Mouse (Mus musculus) right cerebral cortex, postnatal 4 days (tissue): ENCODE results near the gene Khdc3.
"Not testable (repeated sequence)": the region's sequence is repeated elsewhere in the genome, so short reads cannot be mapped to it uniquely, and the experiment has no call there.

Experiments used
- DNase-seq: peaks from one replicate; pipeline ENCODE4 v3.0.0-alpha.2; 2022

Khdc3 gene

GRCm38 (mm10) chr9:73101536-73101935 is at the start of gene Khdc3:
Gene Khdc3, plus strand, starts transcription at chr9:73101836.
- no peak for DNase-seq

DNA sequence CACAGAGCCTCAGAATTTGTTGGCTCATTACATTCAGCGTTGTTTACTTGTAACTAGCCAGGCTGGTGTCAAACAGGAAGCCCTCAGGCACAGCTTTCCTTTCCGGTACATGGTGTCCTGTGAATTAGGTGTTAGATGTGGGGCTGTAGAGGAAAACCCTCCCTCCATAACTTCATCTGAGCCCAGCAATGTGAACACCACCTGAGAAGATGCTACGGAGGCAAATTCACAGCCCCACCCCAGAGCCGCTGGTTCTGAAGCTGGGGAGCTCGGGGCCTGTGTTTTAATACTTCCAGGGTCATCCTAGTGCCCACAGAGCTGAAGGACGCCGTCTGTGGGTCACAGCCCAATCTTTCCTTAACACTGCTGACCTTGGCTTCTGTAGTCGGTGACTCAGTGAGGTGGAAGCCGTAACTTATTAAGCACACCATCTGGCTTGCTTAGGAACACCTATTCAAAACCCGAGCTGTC is 46.2 kb upstream of the Khdc3 start:
- DNase-seq: no peak

DNA sequence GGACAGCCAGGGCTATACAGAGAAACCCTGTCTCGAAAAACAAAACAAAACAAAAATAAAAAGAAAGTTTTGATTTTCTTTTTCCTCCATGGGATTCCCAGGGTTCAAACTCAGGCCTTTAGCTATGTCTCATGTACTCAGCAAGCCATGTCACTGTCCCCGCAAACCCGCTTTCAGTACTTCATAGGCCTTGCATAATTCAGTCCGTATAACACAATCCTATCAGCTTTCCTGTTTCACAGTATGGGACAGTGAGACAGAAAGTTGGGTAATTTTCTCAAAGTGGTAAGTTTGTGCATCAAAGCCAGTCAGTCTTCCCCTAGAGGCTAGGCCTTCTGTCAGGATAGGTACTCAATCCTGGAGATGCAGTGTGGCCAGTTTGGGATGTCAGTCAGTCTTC is 42.4 kb upstream of the Khdc3 start:
- no peak for DNase-seq

DNA sequence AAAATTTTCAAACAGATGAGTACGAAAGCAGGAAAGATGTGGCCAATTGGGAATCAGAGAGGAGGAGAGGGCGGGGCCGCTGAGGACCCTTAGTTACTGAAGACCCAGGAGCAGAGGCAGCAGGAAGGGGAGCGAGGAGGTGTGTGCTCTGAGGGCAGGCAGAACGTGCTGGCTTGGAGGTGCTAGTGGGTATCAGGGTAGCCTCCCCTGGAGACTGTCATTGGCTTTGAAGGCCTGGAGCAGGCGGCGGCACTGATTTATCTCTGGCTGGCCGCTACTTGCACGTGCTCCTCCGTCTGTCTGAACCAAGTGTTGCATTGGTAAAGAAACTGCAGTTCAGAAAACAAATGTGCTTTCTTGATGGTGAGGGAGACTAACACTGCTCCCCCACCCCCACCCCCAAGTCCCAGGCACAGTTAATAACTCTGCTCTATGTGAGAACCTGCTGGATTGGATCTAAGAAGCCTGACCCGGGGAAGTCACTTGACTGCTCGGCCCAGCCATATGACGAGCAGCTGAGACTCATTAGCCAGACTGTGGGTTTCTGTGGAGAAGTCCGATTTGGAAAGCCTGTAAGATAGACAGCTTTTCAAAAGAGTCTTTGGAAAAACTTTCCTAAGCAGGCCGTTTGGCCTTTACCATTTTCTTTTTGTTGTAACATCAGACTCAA is 37.9 kb upstream of the Khdc3 start:
- DNase-seq: no peak

GRCm38 (mm10) chr9:73067086-73067485 is 34.5 kb upstream of the Khdc3 start:
- no peak for DNase-seq

DNA sequence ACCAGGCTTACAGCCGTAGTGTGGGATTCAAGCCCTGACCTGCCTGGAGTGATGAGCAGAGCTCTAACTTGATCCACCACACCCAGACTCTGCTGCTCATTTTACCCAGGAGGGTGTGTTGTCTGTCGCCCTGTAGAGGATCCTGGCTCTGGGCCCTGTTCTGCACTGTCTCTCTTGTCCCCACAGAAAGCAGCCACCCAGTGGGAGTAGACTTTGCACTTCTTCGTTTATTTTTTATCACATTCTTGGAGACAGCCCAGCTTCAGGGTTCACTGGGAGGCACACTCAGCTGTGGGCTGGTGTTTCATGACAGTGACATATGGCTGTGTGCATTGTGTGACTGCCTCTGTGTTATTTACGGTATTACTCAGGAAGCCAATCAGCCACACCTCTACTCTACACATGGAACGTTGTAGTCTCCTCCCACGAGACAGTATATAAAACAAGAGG is 33.4 kb upstream of the Khdc3 start:
- DNase-seq: no peak

DNA sequence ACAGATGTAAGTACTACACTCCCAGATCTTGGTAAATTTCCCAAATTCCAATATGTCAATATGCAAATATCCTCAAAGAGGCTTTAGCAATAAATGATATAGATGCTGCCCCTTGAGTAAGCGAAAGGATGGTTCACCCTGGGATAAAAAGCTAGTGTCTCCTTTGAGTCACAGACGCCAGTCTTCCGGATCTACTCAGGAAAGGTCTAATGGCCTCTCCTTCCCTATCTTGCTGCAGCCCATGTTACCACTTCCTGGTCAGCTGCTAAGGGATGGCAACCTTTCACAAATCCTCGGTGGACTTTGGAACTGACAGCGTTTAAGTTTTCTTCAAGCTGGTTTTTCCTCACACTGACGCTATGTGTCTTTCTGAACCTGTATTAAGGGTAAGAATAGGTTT is 32.9 kb upstream of the Khdc3 start:
- DNase-seq: no peak

DNA sequence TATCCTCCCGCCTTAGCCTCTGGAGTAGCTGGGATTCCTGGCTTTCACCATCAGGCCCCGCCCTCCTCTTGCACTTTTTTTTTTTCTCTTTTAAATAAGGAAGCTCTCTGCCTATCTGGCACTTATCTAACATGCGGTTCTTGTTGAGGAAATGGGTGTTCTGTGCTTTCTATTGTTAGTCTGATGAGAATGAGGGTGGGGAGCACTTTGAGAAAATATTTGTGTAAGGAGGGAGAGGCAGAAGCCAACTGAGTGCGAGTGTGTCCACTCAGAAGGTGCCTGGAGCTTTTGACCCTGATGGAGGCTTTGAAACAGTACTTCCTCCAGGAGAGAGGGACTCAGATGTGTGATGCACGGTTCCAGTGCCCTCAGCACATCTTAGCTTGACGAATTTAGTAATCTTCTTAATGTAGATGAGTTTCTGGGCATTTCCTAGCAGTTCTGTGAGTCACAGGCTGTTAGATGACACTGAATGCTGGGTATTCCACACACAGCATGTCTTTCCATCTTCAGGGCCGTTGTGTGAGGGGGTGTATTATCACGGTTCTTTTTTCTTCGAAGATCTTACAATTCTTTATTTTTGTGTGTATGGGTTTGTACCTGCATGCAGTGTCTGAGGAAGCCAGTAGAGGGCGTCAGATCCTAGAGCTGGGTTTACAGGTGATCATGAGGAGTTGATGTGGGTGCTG is 30.5 kb upstream of the Khdc3 start:
- DNase-seq: no peak

- no peak for DNase-seq
Observed at GRCm38 (mm10) chr9:73072426-73072825, 29.2 kb upstream of the Khdc3 start.

DNA sequence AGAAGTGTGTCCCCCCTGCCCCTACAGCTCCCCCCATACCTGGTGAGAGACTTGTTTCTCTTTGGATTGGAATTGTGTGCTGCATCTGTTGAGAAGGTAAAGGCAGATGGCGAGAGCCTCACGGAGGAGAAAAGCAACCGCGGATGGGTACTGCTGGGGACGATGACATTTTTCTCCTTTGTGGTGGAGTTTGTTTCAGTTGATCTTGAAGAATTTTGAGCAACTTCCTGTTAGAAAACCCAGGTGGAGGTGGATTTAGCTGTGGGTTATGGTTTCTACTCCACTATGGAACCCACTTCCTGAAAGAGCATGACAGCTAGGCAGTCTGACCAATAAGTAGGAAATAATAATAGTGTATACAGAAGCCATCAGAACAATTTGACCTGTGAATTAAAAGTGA is 28.5 kb upstream of the Khdc3 start:
- DNase-seq: no peak

DNA sequence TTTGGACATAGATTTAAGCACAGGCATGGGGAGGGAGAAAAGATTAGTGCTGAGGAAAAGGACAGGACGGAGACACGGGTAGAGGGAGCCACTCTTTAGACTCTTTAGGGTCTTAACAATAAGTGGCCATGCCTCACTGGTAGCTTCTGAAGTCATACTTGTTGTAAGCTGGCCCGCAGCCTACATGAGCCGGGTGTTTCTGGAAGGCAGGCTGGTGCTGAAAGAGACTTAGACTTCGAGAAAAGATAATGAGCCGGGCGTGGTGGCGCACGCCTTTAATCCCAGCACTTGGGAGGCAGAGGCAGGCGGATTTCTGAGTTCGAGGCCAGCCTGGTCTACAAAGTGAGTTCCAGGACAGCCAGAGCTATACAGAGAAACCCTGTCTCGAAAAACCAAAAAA is 22.3 kb upstream of the Khdc3 start:
- not testable (repeated sequence) for DNase-seq

- no peak for DNase-seq
Observed at GRCm38 (mm10) chr9:73079801-73080325, 21.8 kb upstream of the Khdc3 start.

DNA sequence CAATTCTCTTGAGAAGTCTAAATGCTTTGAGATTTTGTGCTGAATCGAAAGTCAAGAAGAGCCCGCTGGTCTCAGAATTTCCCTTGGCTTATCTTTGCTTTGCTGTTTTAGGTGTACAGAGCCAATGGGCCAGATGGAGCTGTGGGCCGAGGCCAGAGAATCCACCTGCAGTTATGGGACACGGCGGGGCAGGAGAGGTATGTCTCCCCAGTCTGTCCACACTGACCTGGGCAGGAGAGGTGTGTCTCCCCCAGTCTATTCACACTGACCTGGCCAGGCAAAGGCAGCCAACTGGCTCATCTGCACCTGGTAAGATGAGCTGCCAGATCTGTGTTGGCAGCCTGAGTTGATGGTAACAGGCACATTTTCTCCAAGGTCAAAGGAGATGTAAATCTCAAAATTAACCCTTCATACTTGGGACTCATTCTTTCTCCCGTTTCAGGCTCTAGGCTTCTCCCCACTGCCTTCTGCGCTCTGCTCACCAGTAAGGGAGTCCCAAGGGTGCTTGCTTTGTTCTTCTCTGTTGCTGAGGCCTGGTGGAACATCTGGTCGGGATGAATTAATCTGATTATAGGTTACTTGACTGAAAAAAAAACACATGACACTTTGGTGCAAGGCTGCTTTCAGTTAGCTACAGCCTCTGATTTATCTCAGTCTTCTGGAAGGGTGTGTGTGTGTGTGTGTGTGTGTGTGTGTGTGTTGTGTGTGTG is 19.2 kb upstream of the Khdc3 start:
- no peak for DNase-seq

DNA sequence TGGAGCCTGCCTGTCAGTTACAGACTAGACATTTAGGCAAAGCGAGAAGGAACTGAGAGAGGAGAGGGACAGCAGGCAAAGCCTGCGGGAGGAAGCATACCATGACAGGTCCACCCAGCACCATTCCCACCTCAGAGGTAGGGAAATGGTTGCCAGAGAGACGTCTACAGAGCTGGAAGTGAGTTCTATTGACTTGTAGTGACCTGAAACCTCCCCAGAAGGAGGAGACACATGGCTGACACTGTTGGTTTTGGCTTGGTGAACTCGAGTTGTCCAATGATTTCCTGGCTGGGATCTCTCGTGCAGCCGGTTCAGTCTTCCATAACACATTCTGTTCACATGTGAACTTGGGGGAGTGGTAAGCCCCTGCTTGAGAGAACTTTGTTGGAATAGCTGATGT is 17.7 kb upstream of the Khdc3 start:
- no peak for DNase-seq

DNA sequence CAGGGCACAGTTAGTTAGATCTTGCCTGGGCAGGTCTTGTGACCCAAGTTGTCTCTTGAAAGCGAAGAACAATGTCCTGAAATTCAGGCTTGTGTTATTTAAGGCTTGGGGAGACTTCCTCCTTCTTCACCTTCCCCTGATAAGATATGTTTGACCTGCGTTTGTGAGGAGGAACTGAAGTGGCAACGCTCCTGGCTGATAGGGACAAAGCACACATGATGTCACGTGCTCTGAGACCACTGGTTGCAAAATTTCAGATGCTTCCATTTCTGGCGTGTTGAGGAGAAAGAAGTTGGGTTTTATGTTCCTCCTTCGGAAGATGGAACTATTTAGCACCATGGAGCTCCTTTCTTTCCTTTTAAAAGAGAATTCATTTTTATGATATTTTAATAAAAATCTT is 15.8 kb upstream of the Khdc3 start:
- no peak for DNase-seq

DNA sequence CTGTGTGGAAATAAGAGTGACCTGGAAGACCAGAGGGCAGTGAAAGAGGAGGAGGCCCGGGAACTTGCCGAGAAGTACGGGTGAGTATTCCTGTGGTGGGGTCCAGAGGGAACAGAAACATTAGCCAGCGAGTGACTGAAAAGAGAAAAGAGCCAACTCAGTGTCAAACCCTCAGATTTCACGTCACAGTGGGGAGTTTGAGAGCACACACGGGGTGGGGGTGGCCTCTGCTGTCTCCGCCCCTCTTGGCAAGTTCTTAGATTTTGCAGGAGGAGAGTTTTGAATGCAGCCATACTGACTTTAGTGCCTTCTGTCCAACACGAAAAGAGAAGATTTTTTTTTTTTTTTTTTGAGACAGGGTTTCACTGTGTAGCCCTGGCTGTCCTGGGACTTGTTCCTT is 14.5 kb upstream of the Khdc3 start:
- DNase-seq: no peak

DNA sequence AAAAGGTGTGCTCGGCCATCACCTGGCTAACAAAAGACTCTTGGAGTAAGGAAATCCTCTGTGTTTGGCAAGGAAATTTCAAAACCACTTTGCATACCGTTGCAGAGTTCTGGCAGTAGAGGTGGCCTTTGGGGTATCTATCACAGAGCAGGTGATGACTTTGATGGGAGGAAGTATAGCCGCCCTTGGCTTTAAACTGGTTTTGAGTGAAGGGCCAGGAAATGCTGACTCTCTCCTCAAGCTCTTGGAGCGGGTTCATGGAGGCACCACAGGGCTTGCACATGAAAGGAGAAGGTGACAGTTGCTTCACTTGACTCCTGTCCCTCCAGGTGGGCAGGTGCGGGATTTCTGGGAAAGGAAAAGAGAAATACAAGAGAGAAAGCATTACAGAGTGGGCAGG is 14.1 kb upstream of the Khdc3 start:
- DNase-seq: no peak

DNA sequence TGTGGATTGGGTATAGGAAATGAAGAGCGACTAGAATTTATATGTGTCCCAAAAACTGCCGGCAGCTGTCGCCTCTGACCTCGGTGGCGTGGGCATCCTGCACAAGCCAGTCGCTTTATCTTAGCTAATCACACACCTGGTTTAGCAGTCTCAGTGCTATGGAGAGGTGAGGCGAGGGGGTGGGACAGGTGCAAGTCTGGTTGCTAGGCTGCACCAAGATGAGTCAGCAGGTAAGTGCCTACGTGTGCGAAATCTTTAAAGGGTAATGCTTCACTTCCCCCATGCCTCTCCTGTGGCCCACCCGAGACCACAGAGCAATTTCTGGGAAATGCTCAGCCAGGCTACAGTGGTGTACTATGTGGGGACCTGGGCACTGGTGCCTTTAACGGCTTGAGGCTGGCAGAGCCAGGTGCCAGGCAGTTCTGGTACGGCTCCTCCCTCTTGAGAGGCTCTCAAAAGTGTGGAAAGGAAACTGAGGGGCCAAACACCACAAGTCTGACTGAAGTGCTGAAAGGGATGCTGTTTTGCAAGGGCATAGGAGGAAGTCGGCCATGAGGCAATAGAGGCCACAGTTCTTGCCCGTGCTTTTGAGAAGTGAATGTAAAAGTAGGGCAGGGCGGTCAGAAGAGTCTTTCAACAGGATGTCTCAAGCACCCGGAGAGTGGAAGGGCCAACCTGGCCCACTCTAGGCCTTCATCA is 12.3 kb upstream of the Khdc3 start:
- no peak for DNase-seq

DNA sequence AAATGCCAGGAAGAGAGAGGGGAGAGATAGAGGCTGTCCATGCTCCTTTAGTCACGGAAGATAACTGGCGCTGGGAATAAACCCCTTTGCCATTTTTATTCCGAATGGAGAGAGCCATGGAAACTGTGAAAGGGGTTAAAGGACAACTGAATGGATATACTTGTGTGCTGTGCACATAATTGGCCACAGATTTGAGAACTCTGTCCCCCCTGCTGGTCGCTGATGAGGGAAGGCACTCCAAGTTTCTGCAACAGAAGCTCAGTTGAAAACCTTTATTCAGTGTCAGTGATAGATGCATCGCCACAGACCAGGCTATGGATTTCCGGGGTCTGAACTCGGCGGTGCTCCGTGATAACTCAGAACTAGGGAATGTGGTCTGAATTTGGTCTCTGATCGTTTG is 11.5 kb upstream of the Khdc3 start:
- DNase-seq: no peak

GRCm38 (mm10) chr9:73091747-73092146 is 9.9 kb upstream of the Khdc3 start:
- DNase-seq: no peak

GRCm38 (mm10) chr9:73094580-73094979 is 7.1 kb upstream of the Khdc3 start:
- no peak for DNase-seq

GRCm38 (mm10) chr9:73097898-73098297 is 3.7 kb upstream of the Khdc3 start:
- DNase-seq: no peak

GRCm38 (mm10) chr9:73102181-73102580 is 545 bp downstream of the Khdc3 start, which contains the start of gene Gm20509:
Gene Gm20509, plus strand, starts transcription at chr9:73102470.
- DNase-seq: no peak
